Mouse (Mus musculus): ENCODE measurements around the gene Topors.
"Not testable (repeated sequence)": the region's sequence is repeated elsewhere in the genome, so short reads cannot be mapped to it uniquely, and the experiment has no call there.

The Topors gene

DNA sequence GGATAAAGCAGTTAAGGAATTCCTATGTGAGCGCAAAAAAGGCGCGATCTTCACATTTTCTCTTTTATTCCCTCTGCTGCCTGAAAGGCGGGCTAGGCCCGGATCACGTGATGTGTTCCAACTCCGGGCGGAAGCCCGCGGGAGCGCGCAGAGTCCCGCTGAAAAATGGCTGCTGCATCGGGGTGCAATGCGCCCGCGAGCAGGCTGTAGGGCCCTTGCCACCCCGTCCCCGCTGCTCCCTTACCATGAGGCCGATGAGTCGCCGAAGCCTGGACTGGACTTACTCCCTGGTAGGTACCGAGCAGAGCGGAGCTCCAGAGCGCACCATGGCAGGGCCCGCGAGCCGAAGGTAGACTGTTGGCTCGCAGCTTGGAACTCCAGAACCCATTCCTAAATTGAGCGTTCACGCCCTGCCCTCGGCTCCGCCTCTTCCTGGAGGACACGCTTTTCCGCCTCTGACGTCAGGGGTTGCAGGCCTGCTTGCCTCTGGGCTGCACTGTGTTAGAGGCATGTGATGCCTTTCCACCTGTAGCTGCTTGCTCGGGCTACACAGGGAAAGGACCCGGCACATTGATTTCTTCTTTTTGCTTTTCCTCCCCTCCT, at the start of gene Topors, which contains the start of gene Smim27:
Topors (minus strand) TSS at position 421 of the 603 bp plus-strand sequence.
Smim27 (plus strand) TSS at position 150 of the 603 bp plus-strand sequence.
- ATAC-seq (ENCODE audit: insufficient number of reproducible peaks, low FRiP score, low TSS enrichment): peak; percentile 95

- ATAC-seq (ENCODE audit: insufficient number of reproducible peaks, low FRiP score, low TSS enrichment): no peak
Measured at GRCm38 (mm10) chr4:40317404-40317803, 47.8 kb upstream of the Topors start.

- no peak for ATAC-seq (ENCODE audit: insufficient number of reproducible peaks, low FRiP score, low TSS enrichment)
Measured at GRCm38 (mm10) chr4:40313026-40313425, 43.4 kb upstream of the Topors start.

DNA sequence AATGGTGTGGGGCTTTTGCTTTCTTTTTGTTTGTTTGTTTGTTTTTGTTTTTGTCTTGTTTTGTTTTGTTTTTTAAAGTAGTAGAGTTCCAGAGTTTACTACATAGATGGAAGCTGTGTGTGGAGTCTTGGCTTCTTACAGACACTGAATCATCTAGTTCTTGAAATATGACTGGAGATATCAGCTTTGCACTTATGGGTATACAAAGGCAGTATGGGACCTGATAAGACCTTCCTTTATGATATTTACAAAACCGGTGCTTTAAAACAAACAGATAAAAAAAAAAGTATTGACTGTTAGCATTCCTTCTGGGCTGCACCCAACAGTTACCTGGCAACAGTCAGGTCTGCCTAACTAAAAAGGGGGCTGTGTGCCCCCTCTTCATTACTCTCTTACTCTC, 42.6 kb upstream of the Topors start:
- ATAC-seq (ENCODE audit: insufficient number of reproducible peaks, low FRiP score, low TSS enrichment): no peak

DNA sequence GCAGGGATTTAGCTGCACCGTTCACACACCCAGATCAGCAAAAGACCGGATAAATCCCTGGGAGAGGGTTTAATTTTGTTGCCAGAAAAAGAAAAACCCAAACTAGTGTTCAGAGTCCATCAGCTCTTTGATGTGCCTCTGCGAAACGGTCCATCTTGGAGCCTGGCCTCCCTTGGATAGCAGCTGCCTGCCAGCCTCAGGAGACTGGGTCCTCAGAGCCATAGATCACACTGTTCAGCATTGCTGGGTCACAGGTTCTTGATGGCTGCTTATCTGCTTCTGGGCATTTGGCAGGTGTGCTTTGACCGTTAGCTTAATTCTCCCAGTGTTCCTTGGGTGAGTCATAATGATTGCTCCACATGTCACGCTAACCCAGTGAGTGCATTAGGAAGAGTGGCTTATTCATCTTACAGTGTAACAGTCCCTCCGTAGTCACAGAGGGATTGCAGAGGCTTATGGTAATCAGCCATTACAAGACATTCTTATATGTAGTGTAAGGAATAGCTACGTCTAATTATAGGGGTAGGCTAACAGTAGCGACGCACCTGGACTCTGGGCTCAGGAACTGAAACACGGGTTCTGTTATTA, 41.2 kb upstream of the Topors start:
- no peak for ATAC-seq (ENCODE audit: insufficient number of reproducible peaks, low FRiP score, low TSS enrichment)

- ATAC-seq (ENCODE audit: insufficient number of reproducible peaks, low FRiP score, low TSS enrichment): no peak
Measured at GRCm38 (mm10) chr4:40309682-40310081, 40.0 kb upstream of the Topors start.

- no peak for ATAC-seq (ENCODE audit: insufficient number of reproducible peaks, low FRiP score, low TSS enrichment)
Measured at GRCm38 (mm10) chr4:40302445-40303125, 32.9 kb upstream of the Topors start.

- peak; percentile 90 for ATAC-seq (ENCODE audit: insufficient number of reproducible peaks, low FRiP score, low TSS enrichment)
Measured at GRCm38 (mm10) chr4:40301076-40301789, 31.6 kb upstream of the Topors start.

GRCm38 (mm10) chr4:40299169-40299568, 29.5 kb upstream of the Topors start:
- no peak for ATAC-seq (ENCODE audit: insufficient number of reproducible peaks, low FRiP score, low TSS enrichment)

- not testable (repeated sequence) for ATAC-seq (ENCODE audit: insufficient number of reproducible peaks, low FRiP score, low TSS enrichment)
Measured at GRCm38 (mm10) chr4:40291511-40291910, 21.9 kb upstream of the Topors start.

- no peak for ATAC-seq (ENCODE audit: insufficient number of reproducible peaks, low FRiP score, low TSS enrichment)
Measured at GRCm38 (mm10) chr4:40289046-40289445, 19.4 kb upstream of the Topors start.

GRCm38 (mm10) chr4:40287415-40287814, 17.8 kb upstream of the Topors start:
- ATAC-seq (ENCODE audit: insufficient number of reproducible peaks, low FRiP score, low TSS enrichment): no peak

- peak; percentile 58; the same call in 1 of the 2 replicates for ATAC-seq (ENCODE audit: insufficient number of reproducible peaks, low FRiP score, low TSS enrichment)
Measured at GRCm38 (mm10) chr4:40285582-40285981, 15.9 kb upstream of the Topors start.

DNA sequence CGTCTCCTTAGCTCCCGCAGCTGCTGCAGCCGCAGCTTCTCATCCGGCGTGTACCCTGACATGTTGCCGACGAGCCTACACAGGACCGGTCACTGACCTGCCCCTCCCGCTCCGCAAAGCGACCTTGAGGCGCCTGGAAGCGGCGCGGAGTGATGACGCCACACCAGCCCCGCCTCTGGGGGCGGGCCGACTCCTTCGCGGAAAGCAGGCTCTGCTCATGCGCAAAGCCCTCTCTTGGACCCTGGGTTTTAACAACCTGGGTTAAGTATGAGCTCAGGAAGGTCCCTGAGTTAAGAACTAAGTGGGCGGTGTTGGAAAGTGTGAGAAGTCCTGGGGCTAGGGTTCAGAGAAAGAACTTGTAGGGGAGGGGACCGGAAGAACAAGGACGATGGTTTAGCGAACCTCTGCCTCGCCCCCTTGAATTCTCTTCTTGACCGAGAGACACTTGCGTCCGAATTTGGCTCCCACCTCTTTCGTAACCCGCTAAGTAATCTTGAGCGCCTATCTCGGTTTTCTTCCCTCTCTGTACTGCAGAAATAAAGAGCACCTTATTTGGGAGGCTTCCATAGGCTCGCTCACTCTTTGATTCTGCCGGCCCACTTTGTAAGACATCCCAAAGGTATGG, 9.7 kb upstream of the Topors start, which contains the start of gene Ndufb6:
Ndufb6 (minus strand) TSS at position 146 of the 625 bp plus-strand sequence.
- peak; percentile 96 for ATAC-seq (ENCODE audit: insufficient number of reproducible peaks, low FRiP score, low TSS enrichment)

DNA sequence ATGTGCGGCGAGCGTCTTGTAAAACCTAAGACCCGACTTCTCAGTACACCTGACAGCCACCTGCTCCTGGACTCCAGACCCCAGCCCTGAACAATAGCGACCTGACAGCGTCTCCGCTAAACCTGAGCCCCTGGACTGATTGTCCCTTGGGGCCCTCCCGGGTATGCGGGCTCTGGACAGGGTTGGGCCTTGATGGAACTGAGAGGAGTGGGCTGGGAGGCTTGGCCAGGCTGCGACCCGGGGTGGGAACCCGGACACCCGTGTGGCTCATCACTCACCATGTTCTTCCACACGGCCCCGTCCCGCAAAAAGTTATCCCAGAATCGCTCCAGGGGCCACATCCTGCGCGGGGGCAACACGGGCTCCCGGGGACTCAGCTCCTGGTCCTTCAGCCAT, 9.2 kb upstream of the Topors start:
- ATAC-seq (ENCODE audit: insufficient number of reproducible peaks, low FRiP score, low TSS enrichment): no peak; the same call in 1 of the 2 replicates

GRCm38 (mm10) chr4:40268835-40269234, 815 bp downstream of the Topors start:
- ATAC-seq (ENCODE audit: insufficient number of reproducible peaks, low FRiP score, low TSS enrichment): peak; percentile 3; the same call in 1 of the 2 replicates

GRCm38 (mm10) chr4:40268204-40268813, 1.3 kb downstream of the Topors start:
- peak; percentile 40 for ATAC-seq (ENCODE audit: insufficient number of reproducible peaks, low FRiP score, low TSS enrichment)

DNA sequence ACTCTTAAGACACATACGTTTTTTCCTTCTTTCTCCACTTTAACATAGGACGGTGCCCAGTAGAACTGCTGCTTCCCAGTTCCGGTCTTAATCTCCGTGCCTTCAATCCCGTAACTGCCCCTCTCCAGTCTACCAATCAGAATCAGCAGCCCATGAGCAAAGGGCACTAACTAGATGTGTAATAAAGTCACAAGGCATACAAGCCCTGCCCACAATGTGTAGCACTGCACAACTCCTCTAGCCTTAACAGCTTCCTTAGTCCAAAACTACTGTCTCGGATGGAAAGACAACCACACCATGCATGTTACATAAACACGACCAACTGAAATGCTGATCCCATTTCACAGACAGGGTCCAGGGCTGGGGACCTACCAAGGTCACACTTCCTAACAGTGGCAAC, 2.0 kb downstream of the Topors start:
- no peak for ATAC-seq (ENCODE audit: insufficient number of reproducible peaks, low FRiP score, low TSS enrichment)

DNA sequence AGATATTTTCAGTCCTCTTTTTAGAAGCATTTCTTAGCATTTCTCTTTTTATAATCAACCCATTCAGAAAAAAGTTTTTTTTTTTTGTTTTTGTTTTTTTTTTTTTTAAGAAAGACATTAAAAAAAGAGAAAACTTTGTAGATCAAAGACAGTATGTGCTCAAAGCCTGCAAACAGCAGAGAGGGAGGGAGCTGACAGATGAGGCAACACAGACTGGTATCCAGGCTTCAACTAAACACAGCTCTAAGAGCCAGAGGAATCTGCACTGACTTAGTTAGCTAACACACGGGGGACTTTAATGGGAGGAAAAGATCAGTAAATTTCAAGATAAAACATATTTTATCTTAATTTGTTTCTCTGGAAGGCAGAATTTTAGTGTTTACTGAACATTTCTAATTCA, 5.3 kb downstream of the Topors start:
- no peak for ATAC-seq (ENCODE audit: insufficient number of reproducible peaks, low FRiP score, low TSS enrichment)
